Mouse (Mus musculus): ENCODE results near the gene Sh2d5. TPM values are rescaled to one million over a fixed set of nuclear protein-coding genes. Genes with fewer than 3 reads are reported as not detected.

The Sh2d5 gene
- total and polyA plus RNA-seq, 3 experiments: 2.0 to 2.8 TPM; not detected in 1

DNA sequence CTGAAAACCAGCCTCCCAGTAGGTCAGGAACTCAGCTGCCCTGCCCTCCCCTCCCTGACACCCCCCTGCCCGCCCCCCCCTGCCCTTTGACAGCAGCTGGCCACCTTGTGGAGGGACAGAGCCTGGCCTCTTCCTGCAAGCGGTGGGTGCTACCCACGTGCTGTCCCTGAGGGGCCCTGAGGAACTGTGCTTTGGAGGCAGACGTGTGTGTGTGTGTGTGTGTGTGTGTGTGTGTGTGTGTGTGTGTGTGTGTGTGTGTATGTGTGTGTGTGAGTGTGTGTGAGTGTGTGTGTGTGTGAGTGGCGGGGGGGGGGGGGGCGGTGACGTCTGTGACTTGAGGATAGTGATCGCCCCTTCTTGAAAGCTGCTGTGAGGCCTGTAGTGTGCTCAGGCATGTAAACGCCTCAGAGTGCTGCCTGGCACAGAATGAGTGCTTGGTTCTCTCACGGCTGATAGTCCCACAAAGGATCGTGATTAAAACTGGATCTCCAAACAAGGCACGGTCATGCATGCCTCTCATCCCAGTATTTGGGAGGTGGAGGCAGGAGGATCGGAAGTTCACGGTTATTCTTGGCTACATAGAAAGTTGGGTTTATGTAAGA is 43.8 kb downstream of the Sh2d5 start:
- Histone ChIP-seq H3K27me3 (ENCODE audit: control insufficient read depth in 1 of 2, insufficient read depth in 2 of 2, low read length in 2 of 2) (no peaks in the 10 kb centered on the region), H3K4me1 (ENCODE audit: control insufficient read depth in 1 of 2, insufficient read depth in 2 of 2, low read length in 2 of 2) (no peaks in the 10 kb centered on the region), H3K36me3 (ENCODE audit: control insufficient read depth in 1 of 2, insufficient read depth in 2 of 2, low read length in 2 of 2) (no peaks in the 10 kb centered on the region), H3K9me3 (replicated peaks; ENCODE audit: insufficient read depth, low read length) (no peaks in the 10 kb centered on the region), H3K79me2 (ENCODE audit: control insufficient read depth, insufficient read depth, low read length, poor library complexity) (no peaks in the 10 kb centered on the region), H3K4me3 (ENCODE audit: control insufficient read depth in 1 of 2, insufficient read depth in 1 of 2, low read depth in 2 of 2, low read length in 2 of 2) (no peak overlapping the region), H3K27ac (ENCODE audit: control insufficient read depth, low read depth, low read length) (no peak overlapping the region), H3K9ac (ENCODE audit: control insufficient read depth, low read depth, low read length, poor library complexity, severe bottlenecking) (no peak overlapping the region)
- TF ChIP-seq KAT2A (conservative IDR thresholded peaks at IDR 0.05; ENCODE audit: low read depth, low read length): no peak
- TF ChIP-seq EP300 (IDR thresholded peaks at IDR 0.05; ENCODE audit: low read depth in 1 of 2, low read length in 2 of 2): no peak
- TF ChIP-seq ZMIZ1 (IDR thresholded peaks at IDR 0.05; ENCODE audit: low read depth, low read length): no peak
- no peak for TF ChIP-seq MYC (IDR thresholded peaks at IDR 0.05; ENCODE audit: low read depth, low read length)
- TF ChIP-seq GABPA (IDR thresholded peaks at IDR 0.05; ENCODE audit: low read depth, low read length): no peak
- DNase-seq (ENCODE audit: low read depth, low spot score): no peak

DNA sequence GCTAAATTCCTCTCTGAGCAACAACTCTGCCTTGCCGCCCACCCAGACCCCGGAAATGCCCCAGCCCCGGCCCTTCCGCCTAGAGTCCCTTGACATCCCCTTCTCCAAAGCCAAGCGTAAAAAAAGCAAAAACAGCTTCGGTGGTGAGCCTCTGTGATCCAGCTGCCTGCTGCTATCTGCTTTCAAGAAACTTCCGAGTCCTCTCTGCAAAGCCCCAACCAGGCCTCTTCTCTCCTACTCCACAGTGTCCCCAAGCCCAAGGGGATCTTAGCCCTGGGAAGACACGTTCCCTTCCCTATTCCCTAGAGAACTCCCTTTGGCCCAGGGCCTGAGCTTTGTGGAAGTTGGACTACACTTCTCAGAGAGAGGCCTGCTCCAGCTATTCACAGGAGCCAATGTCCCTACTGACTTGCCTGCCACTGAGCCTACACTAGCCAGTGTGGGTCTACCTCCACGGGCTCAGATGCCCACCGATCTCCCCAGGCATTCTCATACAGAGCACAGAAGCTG is 51.1 kb downstream of the Sh2d5 start:
- TF ChIP-seq GABPA (IDR thresholded peaks at IDR 0.05; ENCODE audit: low read depth, low read length) (no peak), MXI1 (IDR thresholded peaks at IDR 0.05; ENCODE audit: low read depth, low read length) (no peak), CTCF (IDR thresholded peaks at IDR 0.05 in 2 of 3, conservative IDR thresholded peaks at IDR 0.05 in 1 of 3; ENCODE audit: control insufficient read depth in 1 of 3, insufficient read depth in 1 of 3, low read depth in 2 of 3, low read length in 3 of 3, poor library complexity in 1 of 3, severe bottlenecking in 1 of 3) (no peak), TBP (IDR thresholded peaks at IDR 0.05; ENCODE audit: low read depth, low read length) (no peak), EP300 (IDR thresholded peaks at IDR 0.05; ENCODE audit: low read depth in 1 of 2, low read length in 2 of 2) (no peak), MYC (IDR thresholded peaks at IDR 0.05; ENCODE audit: low read depth, low read length) (no peak), HCFC1 (IDR thresholded peaks at IDR 0.05; ENCODE audit: low read depth, low read length) (no peak), ETS1 (IDR thresholded peaks at IDR 0.05; ENCODE audit: low read depth, low read length) (no peak), TAL1 (IDR thresholded peaks at IDR 0.05; ENCODE audit: low read length) (no peak), USF2 (IDR thresholded peaks at IDR 0.05; ENCODE audit: borderline replicate concordance in 1 of 2, insufficient read depth in 1 of 2, low read depth in 1 of 2, low read length in 2 of 2) (no peak), MAFK (IDR thresholded peaks at IDR 0.05; ENCODE audit: borderline replicate concordance, low read depth, low read length) (no peak), POLR2AphosphoS2 (IDR thresholded peaks at IDR 0.05; ENCODE audit: low read length) (no peak), E2F4 (IDR thresholded peaks at IDR 0.05; ENCODE audit: borderline replicate concordance, low read depth, low read length) (no peak), ZC3H11A (IDR thresholded peaks at IDR 0.05; ENCODE audit: low read depth, low read length) (no peak)
- H3K27ac ChIP-seq (ENCODE audit: control insufficient read depth, low read depth, low read length): no peak overlapping the region

More for the DNA sequence above, 51.1 kb downstream of the Sh2d5 start:
- Histone ChIP-seq H3K4me1 (ENCODE audit: control insufficient read depth in 1 of 2, insufficient read depth in 2 of 2, low read length in 2 of 2) (peaks cover 0 to 11% of the 10 kb centered on the region in 2 experiments; a peak in 3 of 4 replicates), H3K4me3 (ENCODE audit: control insufficient read depth in 1 of 2, insufficient read depth in 1 of 2, low read depth in 2 of 2, low read length in 2 of 2) (no peak overlapping the region), H3K27me3 (ENCODE audit: control insufficient read depth in 1 of 2, insufficient read depth in 2 of 2, low read length in 2 of 2) (no peaks in the 10 kb centered on the region), H3K9me3 (replicated peaks; ENCODE audit: insufficient read depth, low read length) (no peaks in the 10 kb centered on the region), H3K9ac (ENCODE audit: control insufficient read depth, low read depth, low read length, poor library complexity, severe bottlenecking) (no peak overlapping the region), H3K79me2 (ENCODE audit: control insufficient read depth, insufficient read depth, low read length, poor library complexity) (peaks cover 14% of the 10 kb centered on the region), H3K36me3 (ENCODE audit: control insufficient read depth in 1 of 2, insufficient read depth in 2 of 2, low read length in 2 of 2) (peaks cover 0 to 7% of the 10 kb centered on the region in 2 experiments; a peak in 2 of 4 replicates)
- DNase-seq (ENCODE audit: low read depth, low spot score): no peak
